Mouse (Mus musculus) gastrocnemius, postnatal 36 days (tissue): ENCODE data around the gene Esrrg. TPM values are rescaled to one million over a fixed set of nuclear protein-coding genes. Genes with fewer than 3 reads are reported as not detected.

Experiments
- DNase-seq, 2 experiments: peaks; one replicate each; pipeline ENCODE4 v3.0.0; 2022
- intact Hi-C: fragments of 180-260 bp; cut with DNase I; formaldehyde crosslinking; loops from one replicate; pipeline ENCODE4 v1.15.1; 2025
- total RNA-seq, 2 experiments: library from RNA; stranded (reverse); gene quantifications; 2 replicates each; pipeline ENCODE4 v1.2.3; 2021

Esrrg gene
- total RNA-seq, 2 experiments from 2014 or later: 18.5 to 30.4 TPM

- intact Hi-C loops: no loop called here
Measured at GRCm38 (mm10) chr1:187645258-187645657, 36.7 kb downstream of the Esrrg start.

DNA sequence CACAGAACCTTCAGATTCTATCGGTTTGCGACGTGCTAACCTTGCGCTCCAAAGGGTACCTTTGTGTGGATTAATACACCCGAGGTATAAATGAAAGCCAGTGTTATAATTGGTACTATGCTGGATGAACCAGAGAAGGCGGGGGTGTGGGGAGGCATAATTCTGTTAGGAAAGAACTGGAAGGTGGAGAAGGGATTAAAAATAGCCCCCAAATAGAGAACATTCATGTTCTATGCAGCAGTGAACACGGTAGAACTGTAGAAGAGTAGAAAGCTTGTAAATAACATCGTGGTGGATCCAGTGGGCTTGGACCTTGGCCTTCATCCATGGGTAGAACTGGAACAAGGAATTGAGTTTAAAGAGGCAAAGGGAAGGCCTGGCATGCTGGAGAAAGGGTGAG is 40.0 kb downstream of the Esrrg start:
- intact Hi-C loops: no loop called here
- no peak for DNase-seq

More at GRCm38 (mm10) chr1:187645258-187645657, 36.7 kb downstream of the Esrrg start:
- DNase-seq: peak in 1 of 2 experiments; percentile 15

DNA sequence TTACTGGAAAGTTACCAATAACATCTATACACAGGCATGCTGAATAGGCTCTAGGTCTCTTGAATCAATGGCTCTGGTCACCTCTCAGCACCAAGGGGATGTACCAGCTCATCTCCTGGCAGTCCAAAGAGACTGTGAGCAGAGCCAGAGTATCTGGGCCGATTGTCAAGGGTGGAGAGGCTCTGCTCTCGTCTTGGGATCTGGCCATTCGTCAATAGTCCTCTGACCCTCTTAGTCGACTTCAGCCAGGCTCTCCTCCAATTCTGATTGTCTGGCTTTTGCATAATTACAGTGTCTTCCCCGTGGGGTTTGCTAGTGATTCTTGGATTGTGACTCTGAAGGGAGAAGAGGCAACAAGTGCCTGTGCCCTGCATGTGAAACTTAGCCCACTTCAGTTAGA is 41.3 kb downstream of the Esrrg start:
- peak; percentile 24 to 44 for DNase-seq
- intact Hi-C loops: no loop called here

DNA sequence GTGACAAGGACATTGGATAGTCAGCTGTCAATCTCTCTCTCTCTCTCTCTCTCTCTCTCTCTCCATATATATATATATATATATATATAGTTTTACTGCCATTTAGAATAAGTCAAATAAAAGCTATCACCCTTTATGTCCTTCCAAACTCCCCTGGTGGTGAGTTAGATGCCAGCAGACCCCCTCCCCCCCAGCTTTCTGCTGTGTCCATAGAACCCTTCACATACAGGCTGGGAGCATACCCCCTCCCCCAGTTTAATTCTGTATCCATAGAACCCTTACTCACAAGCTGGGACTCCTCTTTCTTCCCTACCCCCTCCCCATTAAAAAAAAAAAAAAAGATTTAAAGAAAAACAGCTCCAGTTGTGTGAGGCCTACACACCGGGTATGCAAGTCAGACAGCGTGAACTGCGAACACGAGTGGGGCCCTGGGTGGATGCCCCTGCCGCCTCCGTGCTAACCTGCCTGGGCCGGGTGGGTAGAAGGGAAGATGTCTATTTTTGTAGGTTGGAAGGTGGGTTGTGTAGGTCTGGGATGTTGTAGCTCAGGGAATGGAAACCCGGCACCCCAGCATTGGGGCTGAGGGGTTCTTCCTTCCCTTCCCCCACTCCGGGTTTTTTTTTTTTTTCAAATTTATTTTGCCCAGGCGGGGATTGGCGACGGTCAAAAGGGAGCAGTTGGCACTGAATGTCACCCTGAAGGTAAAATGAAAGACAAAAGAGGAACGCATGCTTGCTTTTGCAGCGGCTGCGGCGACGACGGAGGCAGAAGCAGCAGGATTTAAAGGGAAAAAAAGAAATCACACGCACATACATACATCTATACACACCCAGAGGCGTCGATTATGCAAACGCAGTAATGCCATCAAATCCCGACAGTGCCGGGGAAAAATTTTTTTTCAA is 42.4 kb downstream of the Esrrg start:
- no peak for DNase-seq
- intact Hi-C loops: no loop called here

GRCm38 (mm10) chr1:187651688-187652241 is 43.2 kb downstream of the Esrrg start:
- peak in 1 of 2 experiments; percentile 19 for DNase-seq
- intact Hi-C loops: no loop called here

DNA sequence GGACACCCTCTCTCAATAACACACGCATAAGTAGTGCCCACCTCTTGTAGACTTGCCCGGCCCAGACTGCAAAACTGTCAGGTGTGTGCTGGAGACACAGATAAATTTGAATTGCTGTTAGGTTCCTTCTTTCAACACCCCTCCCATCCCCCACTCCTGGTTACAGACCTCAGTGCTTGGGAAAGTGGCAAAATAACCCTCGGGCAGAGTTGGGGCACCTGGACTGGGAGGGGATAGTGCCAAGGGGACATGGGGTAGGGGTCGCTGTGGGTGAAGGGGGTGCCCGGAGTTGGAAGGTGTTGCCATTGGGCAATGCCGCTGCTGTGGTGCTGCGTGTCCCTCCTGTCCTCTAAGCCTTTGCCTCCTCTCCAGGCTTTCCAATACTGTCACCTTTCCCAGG is 43.9 kb downstream of the Esrrg start:
- intact Hi-C loops: no loop called here
- DNase-seq: no peak

DNA sequence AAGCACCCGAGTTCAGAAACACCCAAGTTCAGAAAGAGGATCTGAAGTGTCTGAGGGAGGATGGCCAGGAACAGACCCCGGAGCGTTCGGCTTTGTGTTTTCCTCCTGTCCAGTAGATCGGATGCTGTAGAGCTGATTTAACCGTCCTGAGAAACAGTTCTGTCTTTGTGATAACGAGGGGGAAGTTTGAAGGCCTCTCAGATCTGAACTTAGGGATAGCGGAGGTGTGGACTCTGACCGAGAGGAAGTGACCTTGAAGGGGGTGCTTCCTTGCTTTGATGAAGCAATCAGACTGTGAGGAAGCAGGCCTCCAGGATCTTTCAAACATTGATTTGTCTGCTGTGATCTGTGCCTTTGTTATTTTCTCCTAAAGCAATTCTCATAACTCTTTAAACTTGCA is 44.8 kb downstream of the Esrrg start:
- no peak for DNase-seq
- intact Hi-C loops: no loop called here

GRCm38 (mm10) chr1:187660963-187661362 is 52.4 kb downstream of the Esrrg start:
- DNase-seq: no peak
- intact Hi-C loops: loop anchor here (10.0 kb wide), 1 partner anchor 314 kb away; no protein-coding TSS in a partner anchor

DNA sequence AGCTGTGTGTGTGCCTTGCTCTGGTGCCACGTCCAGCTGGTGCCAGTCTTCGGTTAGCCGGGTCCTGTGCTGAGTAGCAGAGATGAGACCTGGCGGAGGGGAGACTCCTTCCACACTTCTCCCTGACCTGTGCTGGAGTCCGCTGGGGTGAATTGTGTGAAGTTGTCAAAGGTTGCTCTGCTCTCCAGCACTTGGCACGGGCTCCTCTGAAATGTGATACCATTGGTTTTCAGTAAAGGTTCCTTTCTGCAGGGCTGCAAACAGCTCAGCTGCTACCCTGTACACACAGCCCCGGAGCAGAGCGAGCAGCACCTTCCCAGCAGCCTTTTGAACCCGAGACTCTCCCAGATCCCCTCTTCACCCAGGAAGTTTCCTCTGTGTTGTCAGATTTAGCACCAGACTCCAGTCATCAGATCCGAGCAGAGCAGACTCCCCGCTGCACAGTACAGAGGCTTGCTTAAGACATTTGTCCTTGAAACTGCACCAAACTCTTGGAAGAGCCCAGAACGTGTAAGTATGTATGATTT is 53.6 kb downstream of the Esrrg start:
- intact Hi-C loops: loop anchor here (10.0 kb wide), 1 partner anchor 313 kb away; no protein-coding TSS in a partner anchor
- DNase-seq: no peak

DNA sequence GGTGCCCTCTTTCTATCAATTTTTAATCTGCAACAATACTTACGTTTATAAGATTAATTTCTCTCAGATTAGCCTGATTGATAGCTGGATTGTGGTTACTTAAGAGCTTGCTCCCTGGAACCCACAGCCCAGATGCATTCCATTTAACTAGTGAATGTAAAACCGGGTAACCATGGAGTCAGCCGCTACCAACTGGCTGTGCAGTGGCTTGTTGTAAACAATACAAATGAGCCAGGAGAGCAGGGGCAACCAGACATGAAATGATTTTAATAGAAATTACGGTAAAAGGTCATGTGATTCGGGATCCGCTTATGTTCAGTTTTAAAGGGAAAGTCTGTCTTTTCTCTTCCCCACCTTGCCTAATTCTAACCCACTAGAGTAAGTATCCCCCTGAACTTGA is 54.8 kb downstream of the Esrrg start:
- DNase-seq: no peak
- intact Hi-C loops: loop anchor here (10.0 kb wide), 1 partner anchor 311 kb away; no protein-coding TSS in a partner anchor

GRCm38 (mm10) chr1:187664261-187664660 is 55.7 kb downstream of the Esrrg start:
- DNase-seq: no peak
- intact Hi-C loops: loop anchor here (10.0 kb wide), 1 partner anchor 311 kb away; no protein-coding TSS in a partner anchor

DNA sequence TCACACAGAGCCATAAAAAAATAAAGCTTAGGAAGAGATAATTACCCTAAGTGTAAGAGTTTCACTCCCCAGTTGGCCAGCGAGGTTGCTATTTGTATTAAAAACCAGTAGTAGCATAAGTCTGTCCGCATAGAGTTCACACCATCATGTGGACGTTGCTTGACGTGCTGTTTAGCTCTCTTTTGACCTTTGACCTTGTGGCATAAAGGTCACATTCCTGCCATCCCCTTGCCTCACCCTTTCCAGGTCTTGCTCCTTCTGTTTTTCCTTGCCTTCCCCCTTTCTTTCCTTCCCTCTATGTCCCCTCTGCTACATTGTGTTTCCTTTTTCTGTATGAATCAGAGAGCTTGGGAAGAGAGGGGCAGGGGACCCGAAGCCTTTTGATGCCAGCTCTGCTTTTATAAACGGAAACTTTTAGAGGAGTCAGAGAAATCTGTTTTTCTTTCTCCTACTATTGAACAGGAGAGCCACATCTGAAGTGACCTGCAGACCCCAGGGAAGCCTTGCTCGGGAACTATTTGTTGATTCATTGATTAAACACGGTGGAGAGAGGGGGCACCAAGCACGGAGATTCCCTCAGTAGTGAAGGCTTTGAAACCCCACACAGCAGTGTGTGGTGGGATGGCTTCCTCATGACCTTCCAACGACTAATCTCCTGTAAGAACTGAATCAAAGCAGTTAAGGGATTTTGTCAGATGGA is 57.5 kb downstream of the Esrrg start:
- no peak for DNase-seq

DNA sequence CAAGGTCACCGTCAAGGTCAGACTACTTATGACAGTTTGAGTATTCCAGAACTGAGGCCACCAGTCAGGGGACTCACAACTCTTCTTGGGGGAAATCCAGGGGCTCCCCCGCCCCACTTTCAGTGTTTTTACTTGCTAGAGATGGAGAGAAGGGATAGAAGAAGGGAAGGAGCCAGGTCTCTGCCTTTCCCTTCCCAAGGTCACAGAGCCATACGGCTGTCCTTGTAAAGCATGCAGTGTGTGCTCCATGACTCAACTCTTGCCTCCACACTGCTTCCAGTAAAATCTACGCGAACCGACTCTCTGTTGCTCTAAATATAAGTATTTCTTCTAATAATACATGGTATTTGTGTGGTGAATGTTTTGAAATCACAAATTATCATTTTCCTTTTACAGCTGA is 61.2 kb downstream of the Esrrg start:
- no peak for DNase-seq
- intact Hi-C loops: loop anchor here (10.0 kb wide), 1 partner anchor 305 kb away; no protein-coding TSS in a partner anchor

More for the DNA sequence above, 57.5 kb downstream of the Esrrg start:
- intact Hi-C loops: loop anchor here (10.0 kb wide), 1 partner anchor 309 kb away; no protein-coding TSS in a partner anchor

GRCm38 (mm10) chr1:187672446-187672845 is 63.9 kb downstream of the Esrrg start:
- DNase-seq: no peak
- intact Hi-C loops: no loop called here

DNA sequence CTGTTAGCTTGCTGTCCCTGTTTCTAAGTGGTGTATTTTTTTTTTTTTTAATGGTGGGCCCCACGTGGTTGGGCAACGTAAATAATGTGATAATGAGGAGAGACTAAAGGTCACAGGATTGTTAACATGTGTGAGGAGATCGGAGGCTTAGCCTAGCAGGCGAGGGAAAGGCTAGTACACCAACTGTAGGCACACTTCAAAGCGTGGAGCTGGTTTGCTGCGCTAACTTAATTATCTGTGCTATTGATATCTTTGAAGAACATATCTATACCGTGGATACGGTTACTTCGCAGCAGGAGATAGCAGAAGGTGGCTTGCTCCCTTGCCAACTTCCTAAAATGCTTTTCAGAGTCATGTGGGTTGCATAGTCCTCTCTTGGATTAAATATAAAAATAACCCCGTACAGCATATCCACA is 66.2 kb downstream of the Esrrg start:
- DNase-seq: no peak
- intact Hi-C loops: no loop called here

DNA sequence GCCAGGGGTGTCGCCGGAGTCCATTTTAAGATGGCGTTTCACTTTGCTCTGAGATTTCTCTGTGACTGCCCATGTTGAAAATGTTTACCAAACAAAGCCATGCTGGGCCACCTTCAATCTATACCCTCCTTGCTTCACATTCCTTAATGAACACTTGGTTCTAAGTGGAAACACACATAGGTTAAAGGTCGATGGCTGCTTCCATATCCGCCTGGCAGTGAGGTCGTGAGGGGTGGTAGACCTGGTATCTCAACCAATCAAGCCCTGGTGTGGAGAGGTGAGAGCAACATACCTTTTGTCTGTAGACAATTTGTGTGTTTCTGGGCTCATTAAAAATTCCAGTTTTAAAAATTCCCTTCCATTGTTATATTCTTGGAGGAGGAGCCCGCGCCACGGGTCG is 68.0 kb downstream of the Esrrg start:
- no peak for DNase-seq
- intact Hi-C loops: no loop called here

- DNase-seq: no peak
- intact Hi-C loops: no loop called here
Measured at GRCm38 (mm10) chr1:187679246-187679645, 70.7 kb downstream of the Esrrg start.

- DNase-seq: no peak
- intact Hi-C loops: no loop called here
Measured at GRCm38 (mm10) chr1:187684519-187684918, 75.9 kb downstream of the Esrrg start.

DNA sequence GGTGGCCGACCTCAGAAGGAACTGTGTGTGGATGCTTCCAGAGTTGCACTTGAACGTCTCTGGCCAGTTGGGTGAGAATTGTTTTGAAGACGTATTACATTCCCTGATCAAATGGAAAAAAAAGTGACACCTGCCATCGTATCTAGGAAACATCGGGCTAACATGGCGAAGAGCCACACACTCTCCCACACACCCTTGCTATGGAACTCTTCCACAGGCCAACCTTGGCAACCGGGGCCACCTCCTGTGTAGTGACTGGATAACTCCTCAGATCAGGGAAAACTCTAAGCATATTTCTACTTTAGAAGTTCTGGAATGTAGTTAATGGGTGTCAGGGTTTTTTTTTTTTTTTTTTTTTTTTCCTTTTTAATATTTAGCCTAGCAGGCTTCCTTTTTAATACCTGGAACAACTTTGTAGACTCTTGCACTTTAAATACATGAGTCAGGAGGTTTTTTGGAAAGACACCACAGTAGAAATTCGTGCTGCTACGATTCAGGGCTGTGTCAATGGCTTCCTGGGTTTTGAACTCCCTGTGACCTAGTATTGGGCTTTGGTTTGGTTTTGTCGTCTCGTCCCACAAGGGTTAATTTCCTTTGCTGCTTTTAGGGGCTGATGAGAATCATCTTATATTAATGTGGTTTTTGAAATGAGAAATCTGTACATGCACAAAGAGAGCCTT is 83.4 kb downstream of the Esrrg start:
- intact Hi-C loops: no loop called here
- DNase-seq: peak in 1 of 2 experiments; percentile 7

- intact Hi-C loops: no loop called here
- no peak for DNase-seq
Measured at GRCm38 (mm10) chr1:187694865-187695264, 86.3 kb downstream of the Esrrg start.
